Mouse (Mus musculus) kidney, adult 2 months (tissue): ENCODE measurements at regions not wholly inside any gene's neighbourhood (a gene's known extent, or its start where the extent isn't known, plus 50 kb on each side); places are given as distances from the start of the nearest gene placed in this dataset.

Experiments used
- CTCF ChIP-seq: fragments of 200-500 bp; conservative IDR thresholded peaks from 2 replicates; pipeline ENCODE4 v1.5.1; 2011; ENCODE audit warnings: low read depth, mild to moderate bottlenecking, control low read depth, low read length, moderate library complexity, mixed read lengths; ENCODE audit not compliant: insufficient read depth, insufficient read length
- POLR2A ChIP-seq: fragments of 200-500 bp; IDR thresholded peaks from one replicate; pipeline ENCODE4 v1.6.1; 2011; ENCODE audit warnings: low read depth, low read length, control low read depth

DNA sequence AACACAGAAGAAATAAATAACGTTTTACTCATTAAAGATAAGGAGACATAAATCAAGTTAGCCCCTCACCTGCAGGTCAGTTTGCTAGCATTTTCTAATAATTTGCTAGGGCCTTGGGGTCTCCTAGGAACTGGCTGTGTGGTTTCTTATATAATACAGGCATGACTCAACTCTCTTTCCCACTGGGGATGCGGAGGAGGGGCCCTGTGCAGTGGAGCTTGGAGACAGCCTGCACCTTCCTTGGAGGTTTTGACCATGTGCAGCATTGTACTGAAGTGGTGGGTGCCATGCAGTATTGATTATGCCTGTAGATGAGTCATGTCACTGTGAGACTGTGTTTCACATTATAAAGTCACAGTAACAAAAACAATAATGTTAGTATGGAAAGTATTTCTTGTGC, 61.6 kb upstream of the Sesn3 start:
- TF ChIP-seq CTCF (no peak), POLR2A (no peak)
